Mouse (Mus musculus) heart, adult 8-10 months (tissue): ENCODE measurements around the gene Cbs. TPM values are rescaled to one million over a fixed set of nuclear protein-coding genes. Genes with fewer than 3 reads are reported as not detected.

Source experiments
- microRNA-seq: library from miRNA; unstranded; fragments of <30 nt; microRNA quantifications from one replicate; pipeline ENCODE4 v1.2.0, GENCODE M21; 2022
- total RNA-seq, 4 experiments: library from RNA; stranded (reverse); gene quantifications; 2 replicates each; pipeline ENCODE4 v1.2.4; 2022

Gene Cbs
- total RNA-seq, 4 experiments from 2014 or later, result 5.4 to 11.7 (median 7.0) TPM

Small RNAs within 50 kb of the gene (microRNA-seq; reads per million reads assigned to microRNA genes)
- gene Gm24970, result not detected

Other genes with a start within 250 kb of the Cbs start
- 1 to 10 TPM; 6.4 to 7.1 (median 6.8) TPM for gene Wdr4, start 117.3 kb downstream of the Cbs start, total RNA-seq
- gene Ndufv3, start 117.1 kb downstream of the Cbs start, total RNA-seq, result 1,000 to 10,000 TPM; 1,464 to 1,614 (median 1,563) TPM
- 10 to 100 TPM in 2 of 4 experiments, 1 to 10 TPM in 2; 7.4 to 13.1 (median 10.4) TPM for gene Pknox1, start 72.5 kb downstream of the Cbs start, total RNA-seq
- gene U2af1, start 21.7 kb upstream of the Cbs start, total RNA-seq, result 10 to 100 TPM; 63.4 to 76.0 (median 68.3) TPM
- gene Cryaa, start 40.6 kb upstream of the Cbs start, total RNA-seq, result not detected
- gene Sik1, start 218.6 kb upstream of the Cbs start, total RNA-seq, result 10 to 100 TPM; 19.0 to 34.0 (median 30.2) TPM